Mouse (Mus musculus) testis, adult 2 months (tissue): ENCODE measurements around the gene Ranbp10. TPM values are rescaled to one million over a fixed set of nuclear protein-coding genes. Genes with fewer than 3 reads are reported as not detected.

Experiments
- H3K27ac ChIP-seq: fragments of 200-500 bp; 2 replicates; pipeline ENCODE4 v1.5.1; 2012; ENCODE audit warnings: low read depth, low read length; ENCODE audit not compliant: control insufficient read depth, insufficient read depth
- H3K27me3 ChIP-seq: fragments of 200-500 bp; 2 replicates; pipeline ENCODE4 v1.6.1; 2012; ENCODE audit warnings: mild to moderate bottlenecking, low read length, moderate library complexity; ENCODE audit not compliant: control insufficient read depth, insufficient read depth
- H3K36me3 ChIP-seq: fragments of 200-500 bp; 2 replicates; pipeline ENCODE4 v1.6.1; 2012; ENCODE audit warnings: mild to moderate bottlenecking, low read length; ENCODE audit not compliant: control insufficient read depth, insufficient read depth
- H3K4me1 ChIP-seq: fragments of 200-500 bp; 2 replicates; pipeline ENCODE4 v1.6.1; 2012; ENCODE audit warnings: low read length; ENCODE audit not compliant: control insufficient read depth, insufficient read depth
- H3K4me3 ChIP-seq: fragments of 200-500 bp; 2 replicates; pipeline ENCODE4 v1.5.1; 2012; ENCODE audit warnings: low read depth, mild to moderate bottlenecking, low read length, moderate library complexity, mixed read lengths; ENCODE audit not compliant: control insufficient read depth
- CTCF ChIP-seq: fragments of 200-500 bp; IDR thresholded peaks from 2 replicates; pipeline ENCODE4 v1.5.1; 2012; ENCODE audit warnings: low read depth, mild to moderate bottlenecking, inconsistent platforms, low read length, moderate library complexity; ENCODE audit not compliant: control insufficient read depth, insufficient read depth, insufficient replicate concordance
- POLR2A ChIP-seq: fragments of 200-500 bp; IDR thresholded peaks from 2 replicates; pipeline ENCODE4 v1.6.1; 2012; ENCODE audit warnings: low read depth, mild to moderate bottlenecking, inconsistent platforms, low read length, moderate library complexity; ENCODE audit not compliant: control insufficient read depth
- polyA plus RNA-seq: library from polyadenylated mRNA; depleted of rRNA; stranded (reverse); fragments of >200 nt; gene quantifications from 2 replicates; pipeline ENCODE4 v1.2.3, GENCODE M21; 2012; rRNA removed

Ranbp10 gene
- 48.4 and 50.2 TPM in 2 replicates for polyA plus RNA-seq

- TF ChIP-seq CTCF (no peak), POLR2A (peak; percentile 89)
- H3K36me3 ChIP-seq, result no peaks in the 10 kb centered on the region; the same call in 1 of the 2 replicates
- H3K27ac ChIP-seq, result peak within 1 kb of the TSS; percentile 99
Measured at GRCm38 (mm10) chr8:105826861-105827848, at the start of gene Ranbp10, which contains the start of gene Tsnaxip1. Gene Ranbp10, minus strand, starts transcription at chr8:105827350. Gene Tsnaxip1, plus strand, starts transcription at chr8:105827731.

GRCm38 (mm10) chr8:105874301-105874700, 47.2 kb upstream of the Ranbp10 start:
- H3K27ac ChIP-seq, result 0 out of 2 replicates have a peak overlapping the region, but pooled peaks have one; percentile 17
- H3K4me3 ChIP-seq, result no peak overlapping the region
- H3K27me3 ChIP-seq, result no peaks in the 10 kb centered on the region
- no peaks in the 10 kb centered on the region; the same call in 1 of the 2 replicates for H3K36me3 ChIP-seq
- TF ChIP-seq POLR2A (no peak), CTCF (no peak)
- H3K4me1 ChIP-seq, result no peaks in the 10 kb centered on the region

More at GRCm38 (mm10) chr8:105826861-105827848, at the start of gene Ranbp10, which contains the start of gene Tsnaxip1:
- Histone ChIP-seq H3K27me3 (no peaks in the 10 kb centered on the region), H3K4me1 (peaks cover 2% of the 10 kb centered on the region; the same call in 1 of the 2 replicates), H3K4me3 (peak within 1 kb of the TSS; percentile 91)

- Histone ChIP-seq H3K4me3 (no peak overlapping the region), H3K27me3 (no peaks in the 10 kb centered on the region), H3K36me3 (no peaks in the 10 kb centered on the region; the same call in 1 of the 2 replicates), H3K4me1 (no peaks in the 10 kb centered on the region; the same call in 1 of the 2 replicates), H3K27ac (no peak overlapping the region)
- no peak for TF ChIP-seq POLR2A
- TF ChIP-seq CTCF, result no peak
Measured at GRCm38 (mm10) chr8:105866364-105867029, 39.3 kb upstream of the Ranbp10 start.

- TF ChIP-seq CTCF, result no peak
- no peaks in the 10 kb centered on the region for H3K36me3 ChIP-seq
- no peaks in the 10 kb centered on the region for H3K27me3 ChIP-seq
- H3K27ac ChIP-seq, result no peak overlapping the region
- H3K4me3 ChIP-seq, result no peak overlapping the region
- peaks cover 2% of the 10 kb centered on the region for H3K4me1 ChIP-seq
Measured at GRCm38 (mm10) chr8:105861951-105862350, 34.8 kb upstream of the Ranbp10 start.

GRCm38 (mm10) chr8:105860143-105860981, 33.2 kb upstream of the Ranbp10 start, which contains the start of gene Nutf2:
Gene Nutf2, plus strand, starts transcription at chr8:105860580.
- TF ChIP-seq POLR2A (peak; percentile 71), CTCF (no peak)
- Histone ChIP-seq H3K27ac (peak within 1 kb of the TSS; percentile 87), H3K36me3 (no peaks in the 10 kb centered on the region), H3K27me3 (no peaks in the 10 kb centered on the region), H3K4me1 (peaks cover 8% of the 10 kb centered on the region), H3K4me3 (peak within 1 kb of the TSS; percentile 88)

- Histone ChIP-seq H3K4me3 (no peak overlapping the region), H3K4me1 (peaks cover 9% of the 10 kb centered on the region), H3K27me3 (no peaks in the 10 kb centered on the region), H3K27ac (no peak overlapping the region), H3K36me3 (no peaks in the 10 kb centered on the region)
- TF ChIP-seq CTCF, result no peak
- no peak for TF ChIP-seq POLR2A
Measured at GRCm38 (mm10) chr8:105859314-105859713, 32.2 kb upstream of the Ranbp10 start.
